Mouse (Mus musculus) midbrain, embryonic 15.5 days (tissue): ENCODE measurements at regions not wholly inside any gene's neighbourhood (a gene's known extent, or its start where the extent isn't known, plus 50 kb on each side); places are given as distances from the start of the nearest gene placed in this dataset.
A peak's percentile ranks its signal among the peaks of the same experiment; 100 is the strongest.
"Not testable (repeated sequence)": the region's sequence is repeated elsewhere in the genome, so short reads cannot be mapped to it uniquely, and the experiment has no call there.

Experiments
- ATAC-seq: fragments of 200-750 bp; cut with Nextera tagmentation; replicated peaks from 2 replicates; pipeline ENCODE4 v1.8.0; 2017; ENCODE audit warnings: moderate TSS enrichment
- H3K27ac ChIP-seq: fragments of 300-500 bp; sonication (generic); 2 replicates; pipeline ENCODE4 v1.5.1; 2015; ENCODE audit warnings: mild to moderate bottlenecking, inconsistent platforms
- H3K27me3 ChIP-seq: fragments of 300-500 bp; sonication (generic); replicated peaks from 2 replicates; pipeline ENCODE4 v1.6.1; 2015; ENCODE audit warnings: inconsistent platforms
- H3K36me3 ChIP-seq: fragments of 300-500 bp; sonication (generic); replicated peaks from 2 replicates; pipeline ENCODE4 v1.6.1; 2015; ENCODE audit warnings: inconsistent platforms
- H3K4me1 ChIP-seq: fragments of 300-500 bp; sonication (generic); 2 replicates; pipeline ENCODE4 v1.6.1; 2015; ENCODE audit warnings: inconsistent platforms
- H3K4me2 ChIP-seq: fragments of 300-500 bp; sonication (generic); 2 replicates; pipeline ENCODE4 v1.6.1; 2015; ENCODE audit warnings: inconsistent platforms, mild to moderate bottlenecking, moderate library complexity
- H3K4me3 ChIP-seq: fragments of 300-500 bp; sonication (generic); 2 replicates; pipeline ENCODE4 v1.5.1; 2015; ENCODE audit warnings: mild to moderate bottlenecking, inconsistent platforms
- H3K9ac ChIP-seq: fragments of 300-500 bp; sonication (generic); 2 replicates; pipeline ENCODE4 v1.6.1; 2015; ENCODE audit warnings: mild to moderate bottlenecking, inconsistent platforms
- H3K9me3 ChIP-seq: fragments of 300-500 bp; sonication (generic); 2 replicates; pipeline ENCODE4 v1.6.1; 2016; ENCODE audit warnings: inconsistent platforms
- WGBS: fragments of 180-500 bp; shearing (Covaris S2); methylation state at CpG from one replicate; pipeline ENCODE4 v1.1.7; 2015; ENCODE audit warnings: mixed read lengths; 5-methylcytosine and 5-hydroxymethylcytosine counted together

DNA sequence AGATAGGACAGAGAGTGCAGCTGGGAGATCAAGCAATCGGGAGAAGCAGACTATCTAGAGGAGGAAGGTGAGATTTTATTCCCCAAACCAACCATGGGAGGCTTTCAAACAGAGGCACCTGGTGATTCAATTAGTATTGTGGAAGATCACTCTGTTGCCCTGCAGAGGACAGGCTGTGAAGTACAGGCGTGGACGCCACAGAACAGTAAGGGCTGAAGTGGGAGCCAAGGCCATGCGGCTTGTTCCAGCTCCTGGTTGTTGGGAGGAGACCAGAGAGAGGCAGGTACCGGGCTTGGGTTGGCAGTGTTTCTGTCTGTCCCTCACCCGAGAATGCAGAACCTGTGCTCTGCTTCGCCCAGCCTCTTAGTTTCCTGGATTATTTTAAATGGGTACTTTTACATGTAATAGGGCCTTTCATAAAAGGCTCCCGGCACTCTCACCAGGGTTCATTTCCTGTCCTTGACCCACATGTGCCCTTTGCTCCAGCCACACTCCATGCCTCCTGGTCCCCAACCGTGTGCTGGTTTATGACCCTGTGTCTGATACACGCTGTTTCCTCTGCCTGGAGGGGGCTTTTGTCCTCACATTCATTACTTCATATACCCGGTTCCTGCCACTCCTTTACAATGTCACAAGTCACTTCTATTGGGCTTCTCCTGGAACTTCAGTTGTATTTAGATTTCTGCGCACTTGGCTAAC is 58.3 kb downstream of the Vcpkmt start:
- no peaks in the 10 kb centered on the region for H3K9me3 ChIP-seq
- H3K4me2 ChIP-seq: no peak overlapping the region
- H3K36me3 ChIP-seq: no peaks in the 10 kb centered on the region
- no peak overlapping the region for H3K27ac ChIP-seq
- no peak for ATAC-seq
- no peak overlapping the region for H3K9ac ChIP-seq
- WGBS: 75% methylated on average over 12 of the region's 12 CpGs
- H3K27me3 ChIP-seq: no peaks in the 10 kb centered on the region
- H3K4me3 ChIP-seq: no peak overlapping the region
- H3K4me1 ChIP-seq: no peaks in the 10 kb centered on the region

GRCm38 (mm10) chr12:69519869-69520268 is 63.0 kb downstream of the Vcpkmt start:
- Histone ChIP-seq H3K36me3 (no peaks in the 10 kb centered on the region), H3K9ac (no peak overlapping the region), H3K27ac (no peak overlapping the region), H3K27me3 (no peaks in the 10 kb centered on the region), H3K4me2 (no peak overlapping the region), H3K4me1 (no peaks in the 10 kb centered on the region), H3K4me3 (no peak overlapping the region), H3K9me3 (no peaks in the 10 kb centered on the region)
- 91% methylated on average over 2 of the region's 2 CpGs for WGBS
- no peak for ATAC-seq

- ATAC-seq: no peak
- Histone ChIP-seq H3K9me3 (no peaks in the 10 kb centered on the region), H3K27me3 (no peaks in the 10 kb centered on the region), H3K9ac (no peak overlapping the region), H3K4me2 (no peak overlapping the region), H3K4me3 (no peak overlapping the region), H3K4me1 (no peaks in the 10 kb centered on the region), H3K36me3 (no peaks in the 10 kb centered on the region), H3K27ac (no peak overlapping the region)
- WGBS: 83% methylated on average over 2 of the region's 2 CpGs
Measured at GRCm38 (mm10) chr12:69519028-69519427, 63.8 kb downstream of the Vcpkmt start.

DNA sequence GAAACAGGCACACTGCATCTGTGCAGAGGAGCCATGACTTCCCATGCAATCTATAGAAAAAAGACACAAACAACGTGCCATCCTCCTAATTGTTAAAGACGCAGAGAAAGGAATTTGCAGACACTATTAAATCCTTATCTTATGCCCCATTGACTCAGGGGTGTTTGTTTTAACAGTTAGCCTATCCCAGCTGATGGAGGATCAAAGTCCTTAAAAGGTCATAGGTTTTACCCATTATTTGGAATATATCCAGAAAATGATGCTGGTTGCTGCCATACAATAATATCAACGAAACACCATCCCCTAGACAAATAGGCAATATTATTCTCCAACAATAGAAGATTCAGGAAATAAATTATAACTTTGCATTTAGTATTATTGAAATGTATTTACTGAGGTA is 65.2 kb downstream of the Vcpkmt start:
- Histone ChIP-seq H3K9me3 (no peaks in the 10 kb centered on the region), H3K4me2 (no peak overlapping the region)

GRCm38 (mm10) chr12:69516314-69516916 is 66.4 kb downstream of the Vcpkmt start:
- Histone ChIP-seq H3K27ac (no peak overlapping the region), H3K4me3 (no peak overlapping the region), H3K4me1 (no peaks in the 10 kb centered on the region), H3K36me3 (no peaks in the 10 kb centered on the region), H3K4me2 (no peak overlapping the region), H3K9me3 (no peaks in the 10 kb centered on the region), H3K27me3 (no peaks in the 10 kb centered on the region), H3K9ac (no peak overlapping the region)
- WGBS: 89% methylated on average over 10 of the region's 10 CpGs
- no peak for ATAC-seq

More for the DNA sequence above, 65.2 kb downstream of the Vcpkmt start:
- no peaks in the 10 kb centered on the region for H3K27me3 ChIP-seq
- H3K36me3 ChIP-seq: no peaks in the 10 kb centered on the region
- H3K4me1 ChIP-seq: no peaks in the 10 kb centered on the region
- H3K27ac ChIP-seq: no peak overlapping the region
- no peak for ATAC-seq
- 79% methylated on average over 3 of the region's 3 CpGs for WGBS
- H3K9ac ChIP-seq: no peak overlapping the region
- H3K4me3 ChIP-seq: no peak overlapping the region

GRCm38 (mm10) chr12:69515850-69516249 is 67.0 kb downstream of the Vcpkmt start:
- ATAC-seq: no peak

GRCm38 (mm10) chr12:69515117-69515516 is 67.7 kb downstream of the Vcpkmt start:
- no peak overlapping the region for H3K4me3 ChIP-seq
- H3K9me3 ChIP-seq: no peaks in the 10 kb centered on the region
- no peak for ATAC-seq
- H3K27ac ChIP-seq: no peak overlapping the region
- 64% methylated on average over 9 of the region's 9 CpGs for WGBS
- H3K36me3 ChIP-seq: no peaks in the 10 kb centered on the region
- H3K9ac ChIP-seq: no peak overlapping the region
- no peak overlapping the region for H3K4me2 ChIP-seq
- no peaks in the 10 kb centered on the region for H3K4me1 ChIP-seq
- no peaks in the 10 kb centered on the region for H3K27me3 ChIP-seq

More at GRCm38 (mm10) chr12:69515850-69516249, 67.0 kb downstream of the Vcpkmt start:
- Histone ChIP-seq H3K4me3 (no peak overlapping the region), H3K4me1 (no peaks in the 10 kb centered on the region), H3K4me2 (no peak overlapping the region), H3K27ac (no peak overlapping the region), H3K9ac (no peak overlapping the region), H3K36me3 (no peaks in the 10 kb centered on the region), H3K27me3 (no peaks in the 10 kb centered on the region), H3K9me3 (no peaks in the 10 kb centered on the region)

- Histone ChIP-seq H3K36me3 (no peaks in the 10 kb centered on the region), H3K4me3 (no peak overlapping the region), H3K4me1 (no peaks in the 10 kb centered on the region), H3K9me3 (no peaks in the 10 kb centered on the region), H3K27me3 (no peaks in the 10 kb centered on the region), H3K27ac (no peak overlapping the region), H3K9ac (no peak overlapping the region), H3K4me2 (no peak overlapping the region)
- 74% methylated on average over 4 of the region's 4 CpGs for WGBS
- no peak for ATAC-seq
Measured at GRCm38 (mm10) chr12:69513166-69513565, 69.7 kb downstream of the Vcpkmt start.

DNA sequence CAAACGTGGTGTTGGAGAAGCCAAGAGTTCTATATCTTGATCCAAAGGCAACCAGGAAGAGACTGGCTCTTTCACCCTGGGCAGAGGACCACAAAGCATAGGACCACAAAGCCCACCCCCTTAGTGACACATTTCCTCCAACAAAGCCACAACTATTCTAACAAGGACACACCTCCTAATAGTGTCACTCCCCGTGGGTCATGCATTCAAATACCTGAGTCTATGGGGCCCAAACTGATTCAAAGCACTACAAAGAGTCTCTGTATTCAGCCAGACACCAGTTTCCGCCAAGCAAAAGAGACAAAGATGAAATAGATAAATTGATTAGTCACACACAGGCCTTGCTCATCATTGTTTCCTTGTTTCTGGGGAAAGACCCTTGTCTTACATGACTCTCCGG is 72.1 kb downstream of the Vcpkmt start:
- no peaks in the 10 kb centered on the region for H3K36me3 ChIP-seq
- H3K4me1 ChIP-seq: no peaks in the 10 kb centered on the region
- no peak overlapping the region for H3K27ac ChIP-seq
- no peaks in the 10 kb centered on the region for H3K9me3 ChIP-seq
- whole genome bisulfite sequencing: 37% methylated on average over 4 of the region's 4 CpGs
- no peaks in the 10 kb centered on the region for H3K27me3 ChIP-seq
- H3K4me3 ChIP-seq: no peak overlapping the region
- H3K4me2 ChIP-seq: no peak overlapping the region
- no peak overlapping the region for H3K9ac ChIP-seq
- no peak for ATAC-seq

DNA sequence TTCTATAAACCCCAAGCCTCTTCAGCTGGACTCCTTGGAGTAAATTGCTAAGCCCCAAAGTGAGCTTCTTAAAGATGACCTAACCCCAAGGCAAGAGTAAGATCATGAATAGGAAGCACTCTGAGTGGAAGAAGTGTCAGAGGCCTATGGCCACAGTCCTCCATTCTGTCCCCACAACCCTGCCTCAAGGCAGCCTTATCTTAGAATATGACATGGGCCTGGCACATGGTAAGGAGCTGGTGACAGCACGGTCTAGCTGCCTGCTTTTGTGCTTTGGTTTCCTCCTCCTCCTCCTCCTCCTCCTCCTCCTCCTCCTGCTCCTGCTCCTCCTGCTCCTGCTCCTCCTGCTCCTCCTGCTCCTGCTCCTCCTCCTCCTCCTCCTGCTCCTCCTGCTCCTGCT is 73.6 kb downstream of the Vcpkmt start:
- H3K27ac ChIP-seq, H3K9ac ChIP-seq, H3K27me3 ChIP-seq, H3K4me1 ChIP-seq, ATAC-seq, H3K9me3 ChIP-seq, H3K4me2 ChIP-seq, H3K4me3 ChIP-seq, H3K36me3 ChIP-seq: not testable (repeated sequence)
- 87% methylated on average over 1 of the region's 1 CpGs for WGBS

DNA sequence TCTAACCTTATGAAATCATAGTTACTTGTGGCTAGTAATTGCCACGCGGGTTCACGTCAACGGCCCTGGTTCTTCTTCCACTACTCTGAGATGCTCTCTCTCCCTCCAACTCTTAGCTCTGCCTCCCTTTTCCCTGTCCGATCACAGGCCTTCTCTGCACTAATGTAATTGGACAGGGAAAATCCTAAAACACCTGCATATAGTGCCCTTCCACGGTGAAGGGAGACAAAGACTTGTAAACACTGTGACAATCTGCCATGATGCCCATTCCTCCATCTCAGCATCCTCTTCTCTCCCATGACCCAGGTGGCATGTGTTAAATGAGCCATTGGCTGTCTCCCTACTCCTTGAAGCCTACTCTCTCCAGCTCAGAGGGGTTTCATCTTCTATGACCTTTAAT is 74.9 kb downstream of the Vcpkmt start:
- no peaks in the 10 kb centered on the region for H3K27me3 ChIP-seq

GRCm38 (mm10) chr12:69507333-69507732 is 75.5 kb downstream of the Vcpkmt start:
- ATAC-seq: no peak
- peaks cover 4% of the 10 kb centered on the region for H3K4me1 ChIP-seq
- H3K4me3 ChIP-seq: no peak overlapping the region
- no peak overlapping the region for H3K4me2 ChIP-seq
- H3K36me3 ChIP-seq: no peaks in the 10 kb centered on the region
- no peak overlapping the region for H3K9ac ChIP-seq
- H3K27me3 ChIP-seq: no peaks in the 10 kb centered on the region
- no peak overlapping the region for H3K27ac ChIP-seq
- no peaks in the 10 kb centered on the region for H3K9me3 ChIP-seq
- 83% methylated on average over 3 of the region's 3 CpGs for WGBS

More for the DNA sequence above, 74.9 kb downstream of the Vcpkmt start:
- Histone ChIP-seq H3K27ac (no peak overlapping the region), H3K36me3 (no peaks in the 10 kb centered on the region), H3K9me3 (no peaks in the 10 kb centered on the region), H3K4me2 (no peak overlapping the region), H3K9ac (no peak overlapping the region), H3K4me1 (no peaks in the 10 kb centered on the region), H3K4me3 (no peak overlapping the region)
- 95% methylated on average over 6 of the region's 6 CpGs for WGBS
- no peak for ATAC-seq

- Histone ChIP-seq H3K4me3 (no peak overlapping the region), H3K27me3 (no peaks in the 10 kb centered on the region), H3K9ac (no peak overlapping the region), H3K4me2 (peak overlapping the region; percentile 29; the same call in 1 of the 2 replicates), H3K27ac (peak overlapping the region; percentile 68), H3K4me1 (peaks cover 17% of the 10 kb centered on the region), H3K36me3 (no peaks in the 10 kb centered on the region), H3K9me3 (no peaks in the 10 kb centered on the region)
- no peak for ATAC-seq
- 84% methylated on average over 6 of the region's 6 CpGs for WGBS
Measured at GRCm38 (mm10) chr12:69502706-69503070, 80.1 kb downstream of the Vcpkmt start.
